Mouse (Mus musculus): ENCODE results near the gene Aox4.

DNA sequence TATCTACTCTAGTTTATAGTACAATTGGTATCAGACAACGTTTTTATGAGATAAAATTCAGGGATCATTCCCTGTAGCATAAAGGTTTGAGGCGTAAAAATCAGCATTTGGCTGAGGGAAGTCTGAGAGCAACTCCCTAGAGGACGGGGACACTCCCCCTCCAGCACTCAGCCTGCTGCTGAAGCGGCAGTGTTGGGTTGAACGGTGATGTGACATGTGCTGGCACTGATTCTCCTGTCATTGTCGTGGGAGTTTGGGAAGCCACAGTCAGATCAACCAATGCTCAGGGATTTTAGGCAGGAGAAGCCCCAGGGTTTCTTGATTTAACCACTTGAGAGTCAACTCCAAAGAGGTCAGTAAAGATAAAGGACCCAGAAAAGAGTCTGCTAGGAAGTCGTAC lies 74.3 kb downstream of the Aox4 start:
- TF ChIP-seq CTCF (IDR thresholded peaks at IDR 0.05; ENCODE audit: low read depth) (no peak), EP300 (IDR thresholded peaks at IDR 0.05; ENCODE audit: low read depth) (no peak)

Measured in heart, postnatal 0 days (tissue).